Mouse (Mus musculus): ENCODE data around the gene Gng12. TPM values are rescaled to one million over a fixed set of nuclear protein-coding genes. Genes with fewer than 3 reads are reported as not detected.

The Gng12 gene
- total RNA-seq, 1 experiment, result 14.3 TPM

GRCm38 (mm10) chr6:66908327-66908973 lies 12.3 kb downstream of the Gng12 start:
- H3K27ac ChIP-seq (ENCODE audit: insufficient read depth, low read depth, low read length, poor library complexity, severe bottlenecking), result no peak overlapping the region
- H3K36me3 ChIP-seq (ENCODE audit: control insufficient read depth, insufficient read depth, low read length, poor library complexity, severe bottlenecking), result no peaks in the 10 kb centered on the region
- no peak overlapping the region for H3K4me3 ChIP-seq (ENCODE audit: insufficient read depth in 1 of 2, low read depth in 1 of 2, low read length in 2 of 2, poor library complexity in 1 of 2, severe bottlenecking in 1 of 2)
- DNase-seq (ENCODE audit: low read depth, low spot score), result no peak
- H3K9me3 ChIP-seq (ENCODE audit: control insufficient read depth, insufficient read depth, low read depth, low read length), result no peaks in the 10 kb centered on the region
- peaks cover 5 to 8% of the 10 kb centered on the region in 2 experiments; a peak in 1 of 4 replicates for H3K4me1 ChIP-seq (ENCODE audit: control insufficient read depth in 2 of 2, insufficient read depth in 2 of 2, low read length in 2 of 2, poor library complexity in 1 of 2)
- no peak overlapping the region for H3K9ac ChIP-seq (ENCODE audit: insufficient read depth, low read depth, low read length, poor library complexity, severe bottlenecking)
- TF ChIP-seq HCFC1 (IDR thresholded peaks at IDR 0.05; ENCODE audit: borderline replicate concordance, insufficient read depth, low read length) (no peak), CHD2 (IDR thresholded peaks at IDR 0.05; ENCODE audit: low read depth, low read length) (no peak), MAFK (IDR thresholded peaks at IDR 0.05; ENCODE audit: insufficient read depth, low read depth, low read length) (no peak), ZC3H11A (IDR thresholded peaks at IDR 0.05; ENCODE audit: borderline replicate concordance, low read depth, low read length) (no peak)
- in situ Hi-C loops (cut with MboI; ENCODE audit: low sequenced_read_pairs in 2 of 2, unreplicated experiment in 2 of 2), result no loop called here

- in situ Hi-C loops (cut with MboI; ENCODE audit: low sequenced_read_pairs in 2 of 2, unreplicated experiment in 2 of 2), result no loop called here
Observed at GRCm38 (mm10) chr6:66910493-66911435, 14.6 kb downstream of the Gng12 start.

GRCm38 (mm10) chr6:66913355-66913754 lies 17.2 kb downstream of the Gng12 start:
- no peak overlapping the region for H3K4me3 ChIP-seq (ENCODE audit: insufficient read depth in 1 of 2, low read depth in 1 of 2, low read length in 2 of 2, poor library complexity in 1 of 2, severe bottlenecking in 1 of 2)
- H3K27ac ChIP-seq (ENCODE audit: insufficient read depth, low read depth, low read length, poor library complexity, severe bottlenecking), result no peak overlapping the region
- H3K4me1 ChIP-seq (ENCODE audit: control insufficient read depth in 2 of 2, insufficient read depth in 2 of 2, low read length in 2 of 2, poor library complexity in 1 of 2), result peaks cover 5 to 8% of the 10 kb centered on the region in 2 experiments; a peak in 1 of 4 replicates
- no peaks in the 10 kb centered on the region for H3K9me3 ChIP-seq (ENCODE audit: control insufficient read depth, insufficient read depth, low read depth, low read length)
- in situ Hi-C loops (cut with MboI; ENCODE audit: low sequenced_read_pairs in 2 of 2, unreplicated experiment in 2 of 2), result no loop called here
- TF ChIP-seq CHD2 (IDR thresholded peaks at IDR 0.05; ENCODE audit: low read depth, low read length), result no peak
- TF ChIP-seq ZC3H11A (IDR thresholded peaks at IDR 0.05; ENCODE audit: borderline replicate concordance, low read depth, low read length), result no peak
- TF ChIP-seq ZNF384 (IDR thresholded peaks at IDR 0.05; ENCODE audit: low read depth, low read length), result no peak
- TF ChIP-seq HCFC1 (IDR thresholded peaks at IDR 0.05; ENCODE audit: borderline replicate concordance, insufficient read depth, low read length), result no peak
- TF ChIP-seq MAFK (IDR thresholded peaks at IDR 0.05; ENCODE audit: insufficient read depth, low read depth, low read length), result no peak
- no peak overlapping the region for H3K9ac ChIP-seq (ENCODE audit: insufficient read depth, low read depth, low read length, poor library complexity, severe bottlenecking)
- H3K36me3 ChIP-seq (ENCODE audit: control insufficient read depth, insufficient read depth, low read length, poor library complexity, severe bottlenecking), result no peaks in the 10 kb centered on the region
- no peak for DNase-seq (ENCODE audit: low read depth, low spot score)

More at GRCm38 (mm10) chr6:66910493-66911435, 14.6 kb downstream of the Gng12 start:
- Histone ChIP-seq H3K4me3 (ENCODE audit: insufficient read depth in 1 of 2, low read depth in 1 of 2, low read length in 2 of 2, poor library complexity in 1 of 2, severe bottlenecking in 1 of 2) (no peak overlapping the region), H3K9me3 (ENCODE audit: control insufficient read depth, insufficient read depth, low read depth, low read length) (no peaks in the 10 kb centered on the region), H3K36me3 (ENCODE audit: control insufficient read depth, insufficient read depth, low read length, poor library complexity, severe bottlenecking) (no peaks in the 10 kb centered on the region), H3K4me1 (ENCODE audit: control insufficient read depth in 2 of 2, insufficient read depth in 2 of 2, low read length in 2 of 2, poor library complexity in 1 of 2) (peaks cover 5 to 8% of the 10 kb centered on the region in 2 experiments; a peak in 1 of 4 replicates), H3K9ac (ENCODE audit: insufficient read depth, low read depth, low read length, poor library complexity, severe bottlenecking) (no peak overlapping the region), H3K27ac (ENCODE audit: insufficient read depth, low read depth, low read length, poor library complexity, severe bottlenecking) (no peak overlapping the region)
- DNase-seq (ENCODE audit: low read depth, low spot score), result peak; percentile 40
- no peak for TF ChIP-seq HCFC1 (IDR thresholded peaks at IDR 0.05; ENCODE audit: borderline replicate concordance, insufficient read depth, low read length)
- TF ChIP-seq ZNF384 (IDR thresholded peaks at IDR 0.05; ENCODE audit: low read depth, low read length), result no peak
- TF ChIP-seq MAFK (IDR thresholded peaks at IDR 0.05; ENCODE audit: insufficient read depth, low read depth, low read length), result no peak
- no peak for TF ChIP-seq ZC3H11A (IDR thresholded peaks at IDR 0.05; ENCODE audit: borderline replicate concordance, low read depth, low read length)

- Histone ChIP-seq H3K27ac (ENCODE audit: insufficient read depth, low read depth, low read length, poor library complexity, severe bottlenecking) (no peak overlapping the region), H3K4me3 (ENCODE audit: insufficient read depth in 1 of 2, low read depth in 1 of 2, low read length in 2 of 2, poor library complexity in 1 of 2, severe bottlenecking in 1 of 2) (no peak overlapping the region), H3K9ac (ENCODE audit: insufficient read depth, low read depth, low read length, poor library complexity, severe bottlenecking) (no peak overlapping the region), H3K36me3 (ENCODE audit: control insufficient read depth, insufficient read depth, low read length, poor library complexity, severe bottlenecking) (no peaks in the 10 kb centered on the region), H3K9me3 (ENCODE audit: control insufficient read depth, insufficient read depth, low read depth, low read length) (no peaks in the 10 kb centered on the region), H3K4me1 (ENCODE audit: control insufficient read depth in 2 of 2, insufficient read depth in 2 of 2, low read length in 2 of 2, poor library complexity in 1 of 2) (peaks cover 2 to 5% of the 10 kb centered on the region in 2 experiments; a peak in 1 of 4 replicates)
- in situ Hi-C loops (cut with MboI; ENCODE audit: low sequenced_read_pairs in 2 of 2, unreplicated experiment in 2 of 2), result no loop called here
- DNase-seq (ENCODE audit: low read depth, low spot score), result no peak
- TF ChIP-seq CHD2 (IDR thresholded peaks at IDR 0.05; ENCODE audit: low read depth, low read length), result no peak
- TF ChIP-seq MAFK (IDR thresholded peaks at IDR 0.05; ENCODE audit: insufficient read depth, low read depth, low read length), result no peak
- TF ChIP-seq ZC3H11A (IDR thresholded peaks at IDR 0.05; ENCODE audit: borderline replicate concordance, low read depth, low read length), result no peak
- TF ChIP-seq ZNF384 (IDR thresholded peaks at IDR 0.05; ENCODE audit: low read depth, low read length), result no peak
- no peak for TF ChIP-seq HCFC1 (IDR thresholded peaks at IDR 0.05; ENCODE audit: borderline replicate concordance, insufficient read depth, low read length)
Observed at GRCm38 (mm10) chr6:66915592-66915991, 19.4 kb downstream of the Gng12 start.

Measured in ES-E14 (cell line).